Mouse (Mus musculus) limb, embryonic 11.5 days (tissue): ENCODE results near the gene Arel1. TPM values are rescaled to one million over a fixed set of nuclear protein-coding genes. Genes with fewer than 3 reads are reported as not detected.

Source experiments
- ATAC-seq: fragments of 200-750 bp; cut with Nextera tagmentation; 2 replicates; pipeline ENCODE4 v1.8.0; 2017; ENCODE audit warnings: low read depth; ENCODE audit not compliant: insufficient number of reproducible peaks, low FRiP score, low TSS enrichment
- DNase-seq: peaks from one replicate; pipeline ENCODE4 v3.0.0-alpha.2; 2015; ENCODE audit warnings: low spot score
- H3K27ac ChIP-seq: fragments of 300-500 bp; sonication (generic); replicated peaks from 2 replicates; pipeline ENCODE4 v1.5.1; 2014; ENCODE audit warnings: low read depth, mild to moderate bottlenecking, low read length
- H3K27me3 ChIP-seq: fragments of 300-500 bp; sonication (generic); 2 replicates; pipeline ENCODE4 v1.6.1; 2014; ENCODE audit warnings: mild to moderate bottlenecking, low read length, mixed read lengths; ENCODE audit not compliant: control insufficient read depth, insufficient read depth
- H3K36me3 ChIP-seq: fragments of 300-500 bp; sonication (generic); 2 replicates; pipeline ENCODE4 v1.6.1; 2014; ENCODE audit warnings: mild to moderate bottlenecking, low read length, moderate library complexity, mixed read lengths; ENCODE audit not compliant: control insufficient read depth, insufficient read depth
- H3K4me1 ChIP-seq: fragments of 300-500 bp; sonication (generic); 2 replicates; pipeline ENCODE4 v1.6.1; 2014; ENCODE audit warnings: low read length, mixed read lengths; ENCODE audit not compliant: control insufficient read depth, insufficient read depth
- H3K4me2 ChIP-seq: fragments of 300-500 bp; sonication (generic); 2 replicates; pipeline ENCODE4 v1.6.1; 2014; ENCODE audit warnings: low read depth, mild to moderate bottlenecking, moderate library complexity; ENCODE audit not compliant: severe bottlenecking
- H3K4me3 ChIP-seq: fragments of 300-500 bp; sonication (generic); 2 replicates; pipeline ENCODE4 v1.5.1; 2014; ENCODE audit warnings: low read depth, low read length
- H3K9ac ChIP-seq: fragments of 300-500 bp; sonication (generic); 2 replicates; pipeline ENCODE4 v1.6.1; 2014; ENCODE audit warnings: mild to moderate bottlenecking, low read length
- H3K9me3 ChIP-seq: fragments of 300-500 bp; sonication (generic); 2 replicates; pipeline ENCODE4 v1.6.1; 2016; ENCODE audit warnings: low read length; ENCODE audit not compliant: control insufficient read depth
- WGBS: fragments of 180-500 bp; shearing (Covaris S2); extraction: QIAGEN DNeasy Blood & Tissue Kit; methylation state at CpG from one replicate; pipeline ENCODE4 v1.1.7; 2014; 5-methylcytosine and 5-hydroxymethylcytosine counted together
- polyA plus RNA-seq: library from polyadenylated mRNA; unstranded; fragments of >200 nt; fragmentation: Nextera tagmentation; extraction: Ambion mirVana; gene quantifications from 2 replicates; pipeline ENCODE4 v1.2.1, GENCODE M21; 2014

Gene Arel1
- 18.0 and 18.9 TPM in 2 replicates for polyA plus RNA-seq

- Histone ChIP-seq H3K27ac (no peak within 1 kb of the TSS), H3K4me1 (peaks cover 6% of the 10 kb centered on the region), H3K4me3 (peak within 1 kb of the TSS; percentile 91), H3K36me3 (peaks cover 3% of the 10 kb centered on the region; the same call in 1 of the 2 replicates), H3K4me2 (peak within 1 kb of the TSS; percentile 95), H3K9ac (peak within 1 kb of the TSS; percentile 74), H3K27me3 (no peaks in the 10 kb centered on the region), H3K9me3 (no peaks in the 10 kb centered on the region)
- DNase-seq (peak; percentile 90), ATAC-seq (0 out of 2 replicates have a peak, but pooled peaks have one; percentile 39)
- under 1% methylated on average over 42 of the region's 42 CpGs for WGBS
Measured at GRCm38 (mm10) chr12:84970428-84971096, at the start of gene Arel1, which contains the start of gene Fcf1. Gene Arel1 (minus strand): TSS chr12:84970900. Gene Fcf1 (plus strand): TSS chr12:84970897.

GRCm38 (mm10) chr12:85012185-85012584 lies 41.5 kb upstream of the Arel1 start:
- no peak for ATAC-seq
- Histone ChIP-seq H3K36me3 (peaks cover 9% of the 10 kb centered on the region), H3K4me1 (no peaks in the 10 kb centered on the region), H3K27ac (no peak overlapping the region), H3K4me3 (no peak overlapping the region), H3K9ac (no peak overlapping the region), H3K4me2 (no peak overlapping the region), H3K9me3 (no peaks in the 10 kb centered on the region), H3K27me3 (no peaks in the 10 kb centered on the region)
- WGBS: 90% methylated on average over 2 of the region's 2 CpGs
- no peak for DNase-seq

DNA sequence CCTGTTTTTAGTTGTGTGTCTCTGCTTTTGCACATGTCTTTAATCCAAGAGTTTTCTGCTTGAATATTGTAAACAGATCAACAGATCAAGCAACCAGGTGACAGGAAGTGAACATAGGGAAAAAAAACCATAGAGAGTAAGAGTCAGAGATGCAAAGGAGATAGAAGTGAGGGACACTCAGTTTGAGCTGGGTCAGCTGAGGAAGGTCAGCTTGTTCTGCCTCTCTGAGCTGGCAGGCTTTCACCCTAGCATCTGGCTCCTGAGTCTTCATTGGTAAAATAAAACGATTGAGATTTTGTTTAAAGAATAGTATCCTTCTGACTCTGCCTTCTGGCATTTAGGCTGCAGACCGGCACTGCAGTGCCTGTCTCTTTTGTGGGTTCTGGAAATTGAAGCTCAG lies 39.8 kb upstream of the Arel1 start:
- H3K4me1 ChIP-seq: no peaks in the 10 kb centered on the region
- H3K9ac ChIP-seq: no peak overlapping the region
- no peaks in the 10 kb centered on the region for H3K27me3 ChIP-seq
- no peak overlapping the region for H3K4me3 ChIP-seq
- DNase-seq (no peak), ATAC-seq (no peak)
- WGBS: 94% methylated on average over 2 of the region's 2 CpGs
- H3K9me3 ChIP-seq: no peaks in the 10 kb centered on the region
- H3K36me3 ChIP-seq: peaks cover 9% of the 10 kb centered on the region
- H3K27ac ChIP-seq: no peak overlapping the region
- H3K4me2 ChIP-seq: no peak overlapping the region

GRCm38 (mm10) chr12:85009776-85010175 lies 39.1 kb upstream of the Arel1 start:
- H3K27me3 ChIP-seq: no peaks in the 10 kb centered on the region
- 82% methylated on average over 1 of the region's 1 CpGs for WGBS

DNA sequence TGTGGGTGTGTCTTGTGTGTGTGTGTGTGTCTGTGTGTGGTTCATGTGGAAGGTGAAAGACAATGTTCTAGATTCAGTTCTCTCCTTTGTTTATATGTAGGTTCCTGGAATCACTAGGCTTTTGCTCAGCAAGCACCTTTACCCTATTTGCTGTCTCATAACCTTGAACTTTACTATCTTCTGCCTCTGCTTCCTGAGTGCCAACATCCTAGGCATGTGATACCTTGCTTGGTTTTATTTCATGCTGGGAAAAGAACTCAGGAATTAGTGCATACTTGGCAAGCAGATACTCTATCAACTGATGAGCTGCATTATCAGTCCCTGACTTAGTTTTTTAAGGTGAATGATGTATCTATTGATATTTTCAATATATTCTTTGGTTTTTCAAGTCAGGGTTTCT lies 36.3 kb upstream of the Arel1 start:
- no peaks in the 10 kb centered on the region for H3K4me1 ChIP-seq
- DNase-seq (no peak), ATAC-seq (no peak)
- no peak overlapping the region for H3K27ac ChIP-seq
- no peak overlapping the region for H3K4me2 ChIP-seq
- H3K27me3 ChIP-seq: no peaks in the 10 kb centered on the region
- H3K9me3 ChIP-seq: no peaks in the 10 kb centered on the region
- H3K36me3 ChIP-seq: no peaks in the 10 kb centered on the region
- H3K4me3 ChIP-seq: no peak overlapping the region
- H3K9ac ChIP-seq: no peak overlapping the region

More at GRCm38 (mm10) chr12:85009776-85010175, 39.1 kb upstream of the Arel1 start:
- ATAC-seq (no peak), DNase-seq (no peak)
- H3K4me1 ChIP-seq: no peaks in the 10 kb centered on the region
- H3K27ac ChIP-seq: no peak overlapping the region
- no peaks in the 10 kb centered on the region for H3K9me3 ChIP-seq
- H3K4me3 ChIP-seq: no peak overlapping the region
- no peak overlapping the region for H3K9ac ChIP-seq
- peaks cover 3% of the 10 kb centered on the region for H3K36me3 ChIP-seq
- H3K4me2 ChIP-seq: no peak overlapping the region

GRCm38 (mm10) chr12:85006206-85006605 lies 35.5 kb upstream of the Arel1 start:
- WGBS: 90% methylated on average over 1 of the region's 1 CpGs
- no peaks in the 10 kb centered on the region for H3K4me1 ChIP-seq
- no peaks in the 10 kb centered on the region for H3K36me3 ChIP-seq
- DNase-seq (no peak), ATAC-seq (no peak)
- no peak overlapping the region for H3K27ac ChIP-seq
- H3K27me3 ChIP-seq: no peaks in the 10 kb centered on the region
- H3K4me2 ChIP-seq: no peak overlapping the region
- no peak overlapping the region for H3K4me3 ChIP-seq
- H3K9ac ChIP-seq: no peak overlapping the region
- no peaks in the 10 kb centered on the region for H3K9me3 ChIP-seq

DNA sequence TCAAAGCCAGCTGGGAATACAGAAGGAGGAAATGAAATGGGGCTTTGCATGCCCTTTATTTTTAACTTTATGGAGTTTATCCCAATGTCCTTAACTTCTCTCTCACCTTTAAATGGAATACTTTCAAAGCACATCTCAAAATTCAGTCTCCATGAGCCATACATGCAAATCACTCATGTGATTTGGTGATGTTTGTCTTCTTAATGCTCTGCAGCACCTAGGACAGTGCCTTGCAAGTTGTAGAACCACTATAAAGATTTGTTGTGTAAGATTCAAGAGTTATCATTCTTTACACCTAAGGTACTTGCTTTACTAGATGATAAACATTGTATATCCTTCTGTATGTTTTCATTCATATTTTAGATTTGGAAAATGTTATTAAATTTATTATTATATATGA lies 28.4 kb upstream of the Arel1 start:
- no peak for ATAC-seq
- Histone ChIP-seq H3K4me1 (peaks cover 3% of the 10 kb centered on the region; the same call in 1 of the 2 replicates), H3K9ac (no peak overlapping the region), H3K27me3 (no peaks in the 10 kb centered on the region), H3K9me3 (no peaks in the 10 kb centered on the region), H3K36me3 (no peaks in the 10 kb centered on the region), H3K4me2 (peak overlapping the region; percentile 95; the same call in 1 of the 2 replicates), H3K27ac (no peak overlapping the region), H3K4me3 (no peak overlapping the region)
- no peak for DNase-seq

- DNase-seq: peak; percentile 29
- peak overlapping the region; percentile 99 for H3K9ac ChIP-seq
- no peaks in the 10 kb centered on the region for H3K36me3 ChIP-seq
- H3K4me1 ChIP-seq: peaks cover 3% of the 10 kb centered on the region; the same call in 1 of the 2 replicates
- no peaks in the 10 kb centered on the region for H3K27me3 ChIP-seq
- H3K4me3 ChIP-seq: peak overlapping the region; percentile 98
- H3K4me2 ChIP-seq: peak overlapping the region; percentile 95
- no peaks in the 10 kb centered on the region for H3K9me3 ChIP-seq
- ATAC-seq: peak; percentile 41; the same call in 1 of the 2 replicates
- 1% methylated on average over 43 of the region's 44 CpGs for WGBS
- peak overlapping the region; percentile 14; the same call in 1 of the 2 replicates for H3K27ac ChIP-seq
Measured at GRCm38 (mm10) chr12:84996501-84997398, 26.1 kb upstream of the Arel1 start.
